Mouse (Mus musculus) heart, adult 2 months (tissue): Measurements from ENCODE around the gene Zbed4.

Source experiments
- CTCF ChIP-seq: fragments of 200-600 bp; IDR thresholded peaks from 2 replicates; pipeline ENCODE4 v1.8.1; 2022; ENCODE audit warnings: antibody characterized with exemption, mild to moderate bottlenecking, moderate library complexity
- EP300 ChIP-seq: fragments of 200-500 bp; IDR thresholded peaks from 2 replicates; pipeline ENCODE4 v1.6.1; 2011; ENCODE audit warnings: low read depth, low read length, control low read depth; ENCODE audit not compliant: insufficient read depth
- POLR2A ChIP-seq: fragments of 200-500 bp; IDR thresholded peaks from 2 replicates; pipeline ENCODE4 v1.6.1; 2011; ENCODE audit warnings: mild to moderate bottlenecking, low read depth, low read length, control low read depth; ENCODE audit not compliant: insufficient read depth

DNA sequence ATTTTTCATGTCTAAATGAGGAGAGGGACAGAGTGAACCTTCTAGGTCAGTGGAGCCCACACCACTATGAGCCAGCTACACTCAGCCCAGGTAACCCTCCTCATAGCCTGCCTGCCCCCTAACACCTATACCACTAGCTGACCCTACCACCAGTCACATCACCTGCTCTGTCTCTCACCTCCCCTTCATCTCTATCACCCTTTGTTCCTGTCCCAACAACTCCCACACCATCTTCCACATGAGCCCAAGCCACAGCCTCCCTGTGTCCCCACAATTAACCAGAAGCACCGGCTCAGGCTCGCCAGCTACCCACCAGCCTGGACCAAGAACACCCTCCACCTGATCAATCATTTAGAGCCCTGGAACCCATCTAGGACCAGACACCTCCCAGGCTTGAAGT is 58.9 kb downstream of the Zbed4 start:
- TF ChIP-seq CTCF = no peak
- no peak for TF ChIP-seq POLR2A
- TF ChIP-seq EP300 = no peak
